Mouse (Mus musculus) testis, adult 2 months (tissue): ENCODE data around the gene Hagh. TPM values are rescaled to one million over a fixed set of nuclear protein-coding genes. Genes with fewer than 3 reads are reported as not detected.

Source experiments
- H3K27ac ChIP-seq: fragments of 200-500 bp; 2 replicates; pipeline ENCODE4 v1.5.1; 2012; ENCODE audit warnings: low read depth, low read length; ENCODE audit not compliant: control insufficient read depth, insufficient read depth
- H3K27me3 ChIP-seq: fragments of 200-500 bp; 2 replicates; pipeline ENCODE4 v1.6.1; 2012; ENCODE audit warnings: mild to moderate bottlenecking, low read length, moderate library complexity; ENCODE audit not compliant: control insufficient read depth, insufficient read depth
- H3K36me3 ChIP-seq: fragments of 200-500 bp; 2 replicates; pipeline ENCODE4 v1.6.1; 2012; ENCODE audit warnings: mild to moderate bottlenecking, low read length; ENCODE audit not compliant: control insufficient read depth, insufficient read depth
- H3K4me1 ChIP-seq: fragments of 200-500 bp; 2 replicates; pipeline ENCODE4 v1.6.1; 2012; ENCODE audit warnings: low read length; ENCODE audit not compliant: control insufficient read depth, insufficient read depth
- H3K4me3 ChIP-seq: fragments of 200-500 bp; 2 replicates; pipeline ENCODE4 v1.5.1; 2012; ENCODE audit warnings: low read depth, mild to moderate bottlenecking, low read length, moderate library complexity, mixed read lengths; ENCODE audit not compliant: control insufficient read depth
- CTCF ChIP-seq: fragments of 200-500 bp; IDR thresholded peaks from 2 replicates; pipeline ENCODE4 v1.5.1; 2012; ENCODE audit warnings: low read depth, mild to moderate bottlenecking, inconsistent platforms, low read length, moderate library complexity; ENCODE audit not compliant: control insufficient read depth, insufficient read depth, insufficient replicate concordance
- POLR2A ChIP-seq: fragments of 200-500 bp; IDR thresholded peaks from 2 replicates; pipeline ENCODE4 v1.6.1; 2012; ENCODE audit warnings: low read depth, mild to moderate bottlenecking, inconsistent platforms, low read length, moderate library complexity; ENCODE audit not compliant: control insufficient read depth
- polyA plus RNA-seq: library from polyadenylated mRNA; depleted of rRNA; stranded (reverse); fragments of >200 nt; gene quantifications from 2 replicates; pipeline ENCODE4 v1.2.3, GENCODE M21; 2012; rRNA removed

Hagh gene
- 529 and 573 TPM in 2 replicates for polyA plus RNA-seq

DNA sequence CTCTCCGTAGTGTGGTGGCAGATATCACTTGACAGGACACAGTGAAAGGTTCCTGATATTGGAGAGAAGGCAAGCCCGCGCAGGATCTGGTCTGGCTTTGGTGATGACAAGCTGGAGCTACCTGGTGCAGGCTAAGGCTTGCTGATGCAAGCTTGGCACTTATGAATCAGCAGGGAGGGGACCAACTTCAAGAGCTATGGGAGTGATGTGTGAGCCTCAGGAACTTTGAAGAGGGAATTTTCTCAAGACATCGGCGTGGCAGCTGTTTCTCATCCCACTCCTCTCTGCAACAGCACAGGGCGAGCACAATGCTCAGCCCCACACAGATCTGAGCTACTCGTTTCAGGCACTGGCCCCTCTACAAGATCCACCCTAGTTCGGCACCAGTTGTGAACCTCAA lies at the start of gene Hagh:
Gene Hagh (plus strand): TSS at position 302 of the 400 bp plus-strand sequence.
- H3K36me3 ChIP-seq = no peaks in the 10 kb centered on the region
- H3K27me3 ChIP-seq = no peaks in the 10 kb centered on the region
- no peaks in the 10 kb centered on the region; the same call in 1 of the 2 replicates for H3K4me1 ChIP-seq
- TF ChIP-seq CTCF (no peak), POLR2A (no peak)
- H3K4me3 ChIP-seq = no peak within 1 kb of the TSS
- no peak within 1 kb of the TSS for H3K27ac ChIP-seq

DNA sequence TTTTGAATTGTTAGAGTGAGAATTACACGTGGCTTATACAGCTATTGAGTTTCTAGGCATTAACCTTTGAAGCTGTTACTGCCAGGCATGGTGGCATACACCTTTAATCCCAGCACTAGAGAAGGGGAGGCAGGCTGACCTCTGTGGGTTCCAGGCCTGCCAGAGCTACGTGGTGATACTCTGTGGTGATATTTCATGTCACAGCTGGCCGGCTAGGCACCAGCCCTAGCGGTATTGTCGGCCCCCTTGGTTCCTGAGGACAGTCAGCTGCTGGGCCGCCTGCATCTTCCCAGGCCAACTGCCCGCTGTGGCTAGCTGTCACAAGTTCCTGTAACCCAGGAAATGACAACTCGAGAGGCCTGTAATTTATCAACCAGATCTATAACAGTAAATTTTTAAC lies 47.8 kb upstream of the Hagh start:
- no peak for TF ChIP-seq POLR2A
- no peak for TF ChIP-seq CTCF
- Histone ChIP-seq H3K4me3 (no peak overlapping the region), H3K27ac (no peak overlapping the region), H3K36me3 (no peaks in the 10 kb centered on the region), H3K4me1 (no peaks in the 10 kb centered on the region), H3K27me3 (no peaks in the 10 kb centered on the region)

DNA sequence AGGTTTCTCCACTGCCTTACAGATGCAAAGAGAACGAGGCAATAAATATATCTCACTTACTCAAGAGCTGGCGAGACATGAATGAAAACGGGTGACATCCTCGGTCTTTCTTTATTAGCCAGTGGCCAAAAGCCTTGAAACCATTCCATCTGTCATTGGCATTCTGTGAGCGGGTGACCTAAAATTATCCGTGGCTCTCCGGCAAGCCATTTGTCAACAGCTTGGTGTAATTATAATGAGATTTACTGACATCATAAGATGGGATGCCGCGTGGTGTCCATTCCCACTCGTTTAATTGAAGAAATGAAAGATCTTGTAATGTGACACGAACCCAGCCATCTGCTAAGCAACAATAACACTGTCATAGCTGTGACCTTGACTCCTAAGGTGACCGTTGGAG lies 45.2 kb upstream of the Hagh start:
- no peaks in the 10 kb centered on the region for H3K36me3 ChIP-seq
- H3K27me3 ChIP-seq = no peaks in the 10 kb centered on the region
- H3K4me3 ChIP-seq = no peak overlapping the region
- TF ChIP-seq CTCF = no peak
- no peak overlapping the region for H3K27ac ChIP-seq
- H3K4me1 ChIP-seq = no peaks in the 10 kb centered on the region

DNA sequence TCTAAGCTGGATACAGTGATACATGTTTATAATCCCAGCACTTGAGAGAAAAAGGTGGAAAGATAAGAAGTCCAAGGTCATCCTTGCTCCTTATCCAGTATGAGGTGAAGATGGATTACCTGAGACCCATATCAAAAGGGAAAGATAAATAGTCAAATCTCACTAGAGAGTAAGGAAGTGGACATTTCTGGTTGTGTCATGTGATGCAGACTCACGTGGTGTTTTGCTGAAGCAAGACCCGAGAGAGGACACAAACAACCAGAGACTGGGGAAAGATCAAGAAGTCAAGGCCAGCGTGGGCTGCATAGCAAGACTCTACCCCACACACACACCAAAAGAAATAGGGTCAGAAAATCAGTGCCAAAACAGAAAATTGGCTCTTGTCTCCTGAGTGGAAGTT lies 43.0 kb upstream of the Hagh start:
- H3K4me1 ChIP-seq = no peaks in the 10 kb centered on the region
- TF ChIP-seq POLR2A (no peak), CTCF (no peak)
- H3K27me3 ChIP-seq = no peaks in the 10 kb centered on the region

DNA sequence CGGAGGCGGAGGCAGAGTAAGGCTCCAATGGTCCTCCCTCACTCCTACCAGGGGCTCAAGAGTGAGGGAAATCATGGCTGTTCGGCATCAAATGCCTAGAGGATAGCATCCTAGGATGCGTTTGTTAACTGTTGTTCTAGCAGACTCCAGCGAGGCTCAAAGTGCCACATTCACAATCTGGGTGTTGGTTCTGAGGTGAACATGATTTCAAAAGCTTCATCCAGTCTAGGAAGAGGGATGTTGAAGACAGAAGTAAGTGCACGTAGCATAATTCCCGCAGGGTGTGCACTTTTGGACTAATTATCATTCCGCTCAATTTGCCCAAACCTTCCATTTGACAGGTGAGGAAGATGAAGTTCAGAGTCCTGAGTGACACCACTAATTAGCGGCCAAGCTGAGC lies 41.7 kb upstream of the Hagh start:
- Histone ChIP-seq H3K27me3 (no peaks in the 10 kb centered on the region), H3K4me1 (no peaks in the 10 kb centered on the region), H3K4me3 (no peak overlapping the region), H3K27ac (no peak overlapping the region), H3K36me3 (no peaks in the 10 kb centered on the region)
- TF ChIP-seq CTCF (no peak), POLR2A (no peak)

More for the DNA sequence above, 43.0 kb upstream of the Hagh start:
- Histone ChIP-seq H3K27ac (no peak overlapping the region), H3K36me3 (no peaks in the 10 kb centered on the region), H3K4me3 (no peak overlapping the region)

DNA sequence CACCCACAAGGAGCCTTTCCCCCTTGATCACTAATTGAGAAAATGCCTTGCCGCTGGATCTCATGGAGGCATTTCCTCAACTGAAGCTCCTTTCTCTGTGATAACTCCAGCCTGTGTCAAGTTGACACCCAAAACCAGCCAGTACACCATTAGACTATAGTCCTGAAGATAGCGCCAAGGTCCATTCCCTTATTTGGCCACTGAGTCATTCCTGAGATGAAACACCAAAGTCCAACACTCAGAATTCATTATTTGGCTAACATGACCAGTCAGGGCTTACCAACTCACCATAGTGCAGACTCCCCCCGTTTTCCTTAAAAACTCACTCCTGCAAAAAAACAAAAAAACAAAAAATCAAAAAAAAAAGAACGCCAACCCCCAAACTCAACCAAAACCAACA lies 40.5 kb upstream of the Hagh start:
- H3K36me3 ChIP-seq = no peaks in the 10 kb centered on the region
- no peak for TF ChIP-seq CTCF
- no peak for TF ChIP-seq POLR2A
- no peak overlapping the region for H3K4me3 ChIP-seq
- no peak overlapping the region for H3K27ac ChIP-seq
- H3K4me1 ChIP-seq = no peaks in the 10 kb centered on the region; the same call in 1 of the 2 replicates
- H3K27me3 ChIP-seq = no peaks in the 10 kb centered on the region

DNA sequence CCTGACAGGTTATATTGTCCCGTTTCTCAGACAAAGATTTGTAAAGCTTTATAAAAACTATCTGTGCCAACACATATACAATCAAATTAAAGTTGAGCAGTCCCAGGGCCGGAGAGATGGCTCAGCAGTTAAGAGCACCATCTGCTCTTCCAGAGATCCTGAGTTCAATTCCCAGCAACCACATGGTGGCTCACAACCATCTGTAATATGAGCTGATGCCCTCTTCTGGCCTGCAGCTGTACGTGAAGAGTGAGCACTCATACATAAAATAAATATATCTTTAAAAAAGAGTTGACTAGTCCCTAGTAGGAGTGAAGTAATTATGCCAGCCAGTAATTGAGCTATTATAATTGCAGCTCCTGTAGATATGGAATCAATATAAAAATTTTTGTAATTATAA lies 39.4 kb upstream of the Hagh start:
- Histone ChIP-seq H3K4me1 (no peaks in the 10 kb centered on the region; the same call in none of the 2 replicates), H3K27ac (no peak overlapping the region), H3K27me3 (no peaks in the 10 kb centered on the region), H3K4me3 (no peak overlapping the region), H3K36me3 (no peaks in the 10 kb centered on the region)
- TF ChIP-seq POLR2A = no peak
- no peak for TF ChIP-seq CTCF
